Mouse (Mus musculus) embryonic facial prominence, embryonic 11.5 days (tissue): ENCODE measurements at regions not wholly inside any gene's neighbourhood (a gene's known extent, or its start where the extent isn't known, plus 50 kb on each side); places are given as distances from the start of the nearest gene placed in this dataset.
A peak's percentile ranks its signal among the peaks of the same experiment; 100 is the strongest.

ENCODE experiments used
- ATAC-seq: fragments of 200-750 bp; cut with Nextera tagmentation; replicated peaks from 2 replicates; pipeline ENCODE4 v1.8.0; 2017; ENCODE audit warnings: low read depth; ENCODE audit not compliant: insufficient number of reproducible peaks, low FRiP score, low TSS enrichment
- DNase-seq: peaks from one replicate; pipeline ENCODE4 v3.0.0-alpha.2; 2015; ENCODE audit warnings: low spot score
- H3K27ac ChIP-seq: fragments of 300-500 bp; sonication (generic); replicated peaks from 2 replicates; pipeline ENCODE4 v1.5.1; 2014; ENCODE audit warnings: mild to moderate bottlenecking, low read depth, low read length, control low read depth
- H3K27me3 ChIP-seq: fragments of 300-500 bp; sonication (generic); 2 replicates; pipeline ENCODE4 v1.6.1; 2014; ENCODE audit warnings: mild to moderate bottlenecking, low read length, moderate library complexity, mixed read lengths; ENCODE audit not compliant: control insufficient read depth, insufficient read depth
- H3K36me3 ChIP-seq: fragments of 300-500 bp; sonication (generic); replicated peaks from 2 replicates; pipeline ENCODE4 v1.6.1; 2014; ENCODE audit warnings: low read depth, mild to moderate bottlenecking, low read length, moderate library complexity, mixed read lengths; ENCODE audit not compliant: control insufficient read depth, insufficient read depth
- H3K4me1 ChIP-seq: fragments of 300-500 bp; sonication (generic); 2 replicates; pipeline ENCODE4 v1.6.1; 2014; ENCODE audit warnings: low read length, mixed read lengths; ENCODE audit not compliant: control insufficient read depth, insufficient read depth
- H3K4me2 ChIP-seq: fragments of 300-500 bp; sonication (generic); 2 replicates; pipeline ENCODE4 v1.6.1; 2014; ENCODE audit warnings: low read depth, mild to moderate bottlenecking, control low read depth, low read length, moderate library complexity
- H3K4me3 ChIP-seq: fragments of 300-500 bp; sonication (generic); 2 replicates; pipeline ENCODE4 v1.5.1; 2014; ENCODE audit warnings: low read depth, low read length, control low read depth
- H3K9ac ChIP-seq: fragments of 300-500 bp; sonication (generic); replicated peaks from 2 replicates; pipeline ENCODE4 v1.6.1; 2014; ENCODE audit warnings: mild to moderate bottlenecking, control low read depth, low read length
- H3K9me3 ChIP-seq: fragments of 300-500 bp; sonication (generic); replicated peaks from 2 replicates; pipeline ENCODE4 v1.6.1; 2016; ENCODE audit warnings: mild to moderate bottlenecking, low read length, inconsistent platforms, mixed read lengths; ENCODE audit not compliant: control insufficient read depth
- WGBS: fragments of 180-500 bp; shearing (Covaris S2); extraction: QIAGEN DNeasy Blood & Tissue Kit; methylation state at CpG from one replicate; pipeline ENCODE4 v1.1.7; 2014; 5-methylcytosine and 5-hydroxymethylcytosine counted together

GRCm38 (mm10) chr9:50192400-50193110 is 152.2 kb downstream of the Rpl10-ps3 start:
- 49% methylated on average over 5 of the region's 5 CpGs for WGBS
- ATAC-seq = no peak

GRCm38 (mm10) chr9:50191136-50191535 is 153.6 kb downstream of the Rpl10-ps3 start:
- Histone ChIP-seq H3K4me3 (no peak overlapping the region), H3K27ac (no peak overlapping the region), H3K36me3 (no peaks in the 10 kb centered on the region), H3K9ac (no peak overlapping the region), H3K4me1 (no peaks in the 10 kb centered on the region), H3K27me3 (no peaks in the 10 kb centered on the region), H3K9me3 (no peaks in the 10 kb centered on the region), H3K4me2 (no peak overlapping the region)
- DNase-seq = peak; percentile 20
- WGBS = 4% methylated on average over 3 of the region's 3 CpGs
- ATAC-seq = no peak

More at GRCm38 (mm10) chr9:50192400-50193110, 152.2 kb downstream of the Rpl10-ps3 start:
- Histone ChIP-seq H3K36me3 (no peaks in the 10 kb centered on the region), H3K4me3 (no peak overlapping the region), H3K9ac (no peak overlapping the region), H3K27me3 (no peaks in the 10 kb centered on the region), H3K4me1 (no peaks in the 10 kb centered on the region), H3K27ac (no peak overlapping the region), H3K4me2 (no peak overlapping the region), H3K9me3 (no peaks in the 10 kb centered on the region)
- DNase-seq = no peak

GRCm38 (mm10) chr9:50188576-50189070 is 156.1 kb downstream of the Rpl10-ps3 start:
- H3K4me2 ChIP-seq = no peak overlapping the region
- 66% methylated on average over 6 of the region's 6 CpGs for WGBS
- DNase-seq = no peak

GRCm38 (mm10) chr9:50181360-50181759 is 163.4 kb downstream of the Rpl10-ps3 start:
- no peak for DNase-seq
- Histone ChIP-seq H3K4me2 (no peak overlapping the region), H3K27me3 (no peaks in the 10 kb centered on the region), H3K4me3 (no peak overlapping the region), H3K27ac (no peak overlapping the region), H3K4me1 (no peaks in the 10 kb centered on the region), H3K36me3 (no peaks in the 10 kb centered on the region), H3K9ac (no peak overlapping the region), H3K9me3 (no peaks in the 10 kb centered on the region)
- WGBS = 63% methylated on average over 2 of the region's 2 CpGs
- ATAC-seq = no peak

More at GRCm38 (mm10) chr9:50188576-50189070, 156.1 kb downstream of the Rpl10-ps3 start:
- Histone ChIP-seq H3K27me3 (no peaks in the 10 kb centered on the region), H3K9me3 (no peaks in the 10 kb centered on the region), H3K4me1 (no peaks in the 10 kb centered on the region), H3K4me3 (no peak overlapping the region), H3K36me3 (no peaks in the 10 kb centered on the region), H3K9ac (no peak overlapping the region), H3K27ac (no peak overlapping the region)
- ATAC-seq = no peak

- ATAC-seq = no peak
- 91% methylated on average over 2 of the region's 2 CpGs for WGBS
- H3K9ac ChIP-seq = no peak overlapping the region
These were observed 168.6 kb downstream of the Rpl10-ps3 start for GRCm38 (mm10) chr9:50176131-50176530.

GRCm38 (mm10) chr9:50171826-50172464 is 172.8 kb downstream of the Rpl10-ps3 start:
- no peaks in the 10 kb centered on the region for H3K27me3 ChIP-seq
- ATAC-seq (peak; percentile 52; the same call in 1 of the 2 replicates), DNase-seq (peak; percentile 92)
- no peaks in the 10 kb centered on the region for H3K36me3 ChIP-seq
- H3K4me3 ChIP-seq = no peak overlapping the region
- H3K27ac ChIP-seq = no peak overlapping the region
- no peak overlapping the region for H3K4me2 ChIP-seq
- H3K9ac ChIP-seq = no peak overlapping the region
- 34% methylated on average over 7 of the region's 7 CpGs for WGBS
- no peaks in the 10 kb centered on the region for H3K9me3 ChIP-seq
- H3K4me1 ChIP-seq = no peaks in the 10 kb centered on the region

More at GRCm38 (mm10) chr9:50176131-50176530, 168.6 kb downstream of the Rpl10-ps3 start:
- Histone ChIP-seq H3K4me2 (no peak overlapping the region), H3K4me3 (no peak overlapping the region), H3K4me1 (no peaks in the 10 kb centered on the region), H3K36me3 (no peaks in the 10 kb centered on the region), H3K27ac (no peak overlapping the region), H3K9me3 (no peaks in the 10 kb centered on the region), H3K27me3 (no peaks in the 10 kb centered on the region)
- DNase-seq = no peak

- Histone ChIP-seq H3K27me3 (no peaks in the 10 kb centered on the region), H3K4me1 (no peaks in the 10 kb centered on the region), H3K27ac (no peak overlapping the region), H3K9ac (no peak overlapping the region), H3K4me3 (no peak overlapping the region), H3K4me2 (no peak overlapping the region), H3K36me3 (no peaks in the 10 kb centered on the region), H3K9me3 (no peaks in the 10 kb centered on the region)
- 87% methylated on average over 2 of the region's 2 CpGs for WGBS
- no peak for ATAC-seq
- DNase-seq = no peak
These were observed 173.6 kb downstream of the Rpl10-ps3 start for GRCm38 (mm10) chr9:50171164-50171563.

- no peak overlapping the region for H3K9ac ChIP-seq
- H3K4me2 ChIP-seq = no peak overlapping the region
- no peak overlapping the region for H3K27ac ChIP-seq
- ATAC-seq = no peak
- WGBS = 88% methylated on average over 5 of the region's 5 CpGs
- no peaks in the 10 kb centered on the region for H3K9me3 ChIP-seq
- H3K36me3 ChIP-seq = no peaks in the 10 kb centered on the region
- DNase-seq = no peak
- H3K4me1 ChIP-seq = no peaks in the 10 kb centered on the region
- no peaks in the 10 kb centered on the region for H3K27me3 ChIP-seq
- H3K4me3 ChIP-seq = no peak overlapping the region
These were observed 174.1 kb downstream of the Rpl10-ps3 start for GRCm38 (mm10) chr9:50170637-50171036.
